Mouse (Mus musculus): Measurements from ENCODE around the gene Bpnt1. TPM values are rescaled to one million over a fixed set of nuclear protein-coding genes. Genes with fewer than 3 reads are reported as not detected.
A peak's percentile ranks its signal among the peaks of the same experiment; 100 is the strongest.

The Bpnt1 gene
- total RNA-seq, 2 experiments from 2014 or later, result 14.7 to 23.0 TPM

GRCm38 (mm10) chr1:185364183-185364540 is 32.2 kb downstream of the Bpnt1 start:
- TF ChIP-seq CTCF (IDR thresholded peaks at IDR 0.05), result no peak
- peak overlapping the region; percentile 100 for H3K27ac ChIP-seq
- peak overlapping the region; percentile 98 for H3K4me3 ChIP-seq
- intact Hi-C loops (cut with DNase I), result no loop called here
- DNase-seq, result no peak

- intact Hi-C loops (cut with DNase I), result no loop called here
- Histone ChIP-seq H3K4me3 (peak overlapping the region; percentile 44), H3K27ac (peak overlapping the region; percentile 100)
- DNase-seq, result no peak
- no peak for TF ChIP-seq CTCF (IDR thresholded peaks at IDR 0.05)
Measured at GRCm38 (mm10) chr1:185367383-185367782, 35.4 kb downstream of the Bpnt1 start.

GRCm38 (mm10) chr1:185369979-185370378 is 38.0 kb downstream of the Bpnt1 start:
- TF ChIP-seq CTCF (IDR thresholded peaks at IDR 0.05), result no peak
- no peak for DNase-seq
- H3K27ac ChIP-seq, result no peak overlapping the region
- intact Hi-C loops (cut with DNase I), result loop anchor here (5.0 kb wide), 1 partner anchor 37 kb away; no protein-coding TSS in a partner anchor
- H3K4me3 ChIP-seq, result no peak overlapping the region

GRCm38 (mm10) chr1:185376390-185376789 is 44.4 kb downstream of the Bpnt1 start:
- DNase-seq, result no peak
- peak overlapping the region; percentile 77 for H3K27ac ChIP-seq
- intact Hi-C loops (cut with DNase I), result no loop called here
- no peak overlapping the region for H3K4me3 ChIP-seq
- no peak for TF ChIP-seq CTCF (IDR thresholded peaks at IDR 0.05)

- intact Hi-C loops (cut with DNase I), result no loop called here
- no peak for TF ChIP-seq CTCF (IDR thresholded peaks at IDR 0.05)
- peak overlapping the region; percentile 77 for H3K27ac ChIP-seq
- DNase-seq, result no peak
- no peak overlapping the region for H3K4me3 ChIP-seq
Measured at GRCm38 (mm10) chr1:185377429-185377828, 45.5 kb downstream of the Bpnt1 start.

GRCm38 (mm10) chr1:185401615-185402014 is 69.7 kb downstream of the Bpnt1 start:
- no peak for DNase-seq
- Histone ChIP-seq H3K27ac (no peak overlapping the region), H3K4me3 (no peak overlapping the region)
- TF ChIP-seq CTCF (IDR thresholded peaks at IDR 0.05), result no peak
- intact Hi-C loops (cut with DNase I), result no loop called here

- Histone ChIP-seq H3K27ac (no peak overlapping the region), H3K4me3 (no peak overlapping the region)
- DNase-seq, result no peak
- peak; percentile 73 for TF ChIP-seq CTCF (IDR thresholded peaks at IDR 0.05)
- intact Hi-C loops (cut with DNase I), result no loop called here
Measured at GRCm38 (mm10) chr1:185404021-185404420, 72.1 kb downstream of the Bpnt1 start.

- DNase-seq, result no peak
- H3K27ac ChIP-seq, result no peak overlapping the region
- intact Hi-C loops (cut with DNase I), result loop anchor here (5.0 kb wide), 1 partner anchor 34 kb away; no protein-coding TSS in a partner anchor
- no peak for TF ChIP-seq CTCF (IDR thresholded peaks at IDR 0.05)
- no peak overlapping the region for H3K4me3 ChIP-seq
Measured at GRCm38 (mm10) chr1:185405921-185406320, 74.0 kb downstream of the Bpnt1 start.

Small RNA genes lying within 50 kb of the gene (microRNA-seq; reads per million reads assigned to microRNA genes)
- gene Mir194-1, result not detected
- gene Mir215, result not detected

Other genes with a start within 250 kb of the Bpnt1 start
- gene Rab3gap2, start 128.0 kb upstream of the Bpnt1 start, total RNA-seq (2021), result 10 to 100 TPM; 18.1 to 18.5 TPM
- gene Iars2, start 2.8 kb upstream of the Bpnt1 start, total RNA-seq (2021), result 10 to 100 TPM; 35.2 to 43.2 TPM
- gene Eprs, start 30.9 kb downstream of the Bpnt1 start, total RNA-seq (2021), result 100 to 1,000 TPM; 134 to 157 TPM
- gene Slc30a10, start 122.7 kb downstream of the Bpnt1 start, total RNA-seq (2021), result not detected